Mouse (Mus musculus) heart, postnatal 0 days (tissue): ENCODE measurements at regions not wholly inside any gene's neighbourhood (a gene's known extent, or its start where the extent isn't known, plus 50 kb on each side); places are given as distances from the start of the nearest gene placed in this dataset.

Experiments
- ATAC-seq: fragments of 200-750 bp; cut with Nextera tagmentation; 2 replicates; pipeline ENCODE4 v1.8.0; 2017; ENCODE audit warnings: low read depth, moderate number of reproducible peaks, moderate library complexity; ENCODE audit not compliant: insufficient read depth
- DNase-seq: peaks from one replicate; pipeline ENCODE4 v3.0.0-alpha.2; 2016; ENCODE audit warnings: low spot score
- H3K27ac ChIP-seq: fragments of 300-500 bp; sonication (generic); 2 replicates; pipeline ENCODE4 v1.5.1; 2014; ENCODE audit warnings: low read depth, mild to moderate bottlenecking
- H3K27me3 ChIP-seq: fragments of 300-500 bp; sonication (generic); 2 replicates; pipeline ENCODE4 v1.6.1; 2014; ENCODE audit warnings: low read length, mixed read lengths; ENCODE audit not compliant: control insufficient read depth, insufficient read depth
- H3K36me3 ChIP-seq: fragments of 300-500 bp; sonication (generic); replicated peaks from 2 replicates; pipeline ENCODE4 v1.6.1; 2014; ENCODE audit warnings: low read length, mixed read lengths; ENCODE audit not compliant: control insufficient read depth, insufficient read depth
- H3K4me1 ChIP-seq: fragments of 300-500 bp; sonication (generic); 2 replicates; pipeline ENCODE4 v1.6.1; 2014; ENCODE audit warnings: antibody characterized with exemption; ENCODE audit not compliant: control insufficient read depth, insufficient read depth
- H3K4me2 ChIP-seq: fragments of 300-500 bp; sonication (generic); 2 replicates; pipeline ENCODE4 v1.6.1; 2014; ENCODE audit warnings: low read depth, mild to moderate bottlenecking, low read length, moderate library complexity
- H3K4me3 ChIP-seq: fragments of 300-500 bp; sonication (generic); 2 replicates; pipeline ENCODE4 v1.5.1; 2014; ENCODE audit warnings: low read depth, low read length
- H3K9ac ChIP-seq: fragments of 300-500 bp; sonication (generic); replicated peaks from 2 replicates; pipeline ENCODE4 v1.6.1; 2014; ENCODE audit warnings: low read depth, low read length, mixed read lengths
- H3K9me3 ChIP-seq: fragments of 300-500 bp; sonication (generic); replicated peaks from 2 replicates; pipeline ENCODE4 v1.6.1; 2016; ENCODE audit warnings: low read length; ENCODE audit not compliant: control insufficient read depth
- CTCF ChIP-seq: IDR thresholded peaks from 2 replicates; pipeline ENCODE4 v1.5.1; 2016; ENCODE audit warnings: antibody characterized with exemption, control low read depth, low read depth
- EP300 ChIP-seq: IDR thresholded peaks from 2 replicates; pipeline ENCODE4 v1.6.1; 2016; ENCODE audit warnings: antibody characterized with exemption, low read depth
- WGBS: fragments of 180-500 bp; shearing (Covaris S2); extraction: QIAGEN DNeasy Blood & Tissue Kit; methylation state at CpG from one replicate; pipeline ENCODE4 v1.1.7; 2014; 5-methylcytosine and 5-hydroxymethylcytosine counted together

DNA sequence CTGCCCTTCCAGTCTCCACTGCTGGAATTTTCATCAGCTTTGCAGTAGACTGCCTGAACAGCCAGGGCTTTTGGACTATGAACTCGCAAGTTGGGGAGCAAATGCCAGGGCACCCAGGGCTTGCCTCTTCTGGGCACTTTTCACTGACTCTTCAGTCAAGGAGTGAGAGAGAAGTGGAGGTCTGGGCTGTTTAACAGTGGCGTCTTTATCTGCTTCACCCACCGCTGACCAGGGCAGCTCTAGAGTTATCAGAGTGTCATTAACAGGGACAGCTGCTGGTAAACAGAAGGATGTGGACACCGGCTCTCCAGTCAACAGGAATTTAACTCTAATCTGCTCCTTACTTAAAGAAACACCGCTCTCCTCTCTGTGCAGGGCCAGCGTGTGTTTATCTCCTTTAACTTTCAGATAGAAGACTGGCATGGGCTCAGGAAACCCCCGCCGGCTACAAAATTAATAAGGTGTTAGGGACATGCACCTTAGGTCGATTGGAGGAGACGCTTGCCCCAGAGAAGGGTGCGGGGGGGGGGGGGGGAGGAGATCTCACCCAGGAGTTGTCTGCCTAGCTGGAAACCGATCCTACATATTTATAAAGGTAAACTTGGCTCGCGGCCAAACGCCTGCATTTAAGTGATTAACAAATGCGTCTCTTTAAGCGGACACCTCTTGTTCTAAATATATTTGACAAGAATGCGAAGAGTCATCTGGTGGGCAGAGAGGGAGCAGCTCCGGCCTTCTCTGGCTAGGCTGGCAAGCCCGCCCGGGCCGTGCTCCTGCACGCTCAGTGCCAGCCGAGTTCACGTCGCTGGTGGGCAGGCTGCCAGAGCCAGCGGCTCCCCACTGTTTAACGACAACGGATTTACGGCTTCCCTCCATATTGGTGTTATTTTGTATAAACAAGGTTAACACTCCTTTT, 258.4 kb upstream of the Nr2f2 start:
- Histone ChIP-seq H3K9me3 (no peaks in the 10 kb centered on the region), H3K27me3 (no peaks in the 10 kb centered on the region), H3K4me3 (peak overlapping the region; percentile 36), H3K4me1 (peaks cover 14% of the 10 kb centered on the region; the same call in 1 of the 2 replicates), H3K36me3 (no peaks in the 10 kb centered on the region), H3K9ac (no peak overlapping the region), H3K27ac (peak overlapping the region; percentile 67), H3K4me2 (peak overlapping the region; percentile 69)
- DNase-seq: peak; percentile 34
- peak; percentile 89 for ATAC-seq
- WGBS: 2% methylated on average over 30 of the region's 30 CpGs
- TF ChIP-seq EP300: no peak

DNA sequence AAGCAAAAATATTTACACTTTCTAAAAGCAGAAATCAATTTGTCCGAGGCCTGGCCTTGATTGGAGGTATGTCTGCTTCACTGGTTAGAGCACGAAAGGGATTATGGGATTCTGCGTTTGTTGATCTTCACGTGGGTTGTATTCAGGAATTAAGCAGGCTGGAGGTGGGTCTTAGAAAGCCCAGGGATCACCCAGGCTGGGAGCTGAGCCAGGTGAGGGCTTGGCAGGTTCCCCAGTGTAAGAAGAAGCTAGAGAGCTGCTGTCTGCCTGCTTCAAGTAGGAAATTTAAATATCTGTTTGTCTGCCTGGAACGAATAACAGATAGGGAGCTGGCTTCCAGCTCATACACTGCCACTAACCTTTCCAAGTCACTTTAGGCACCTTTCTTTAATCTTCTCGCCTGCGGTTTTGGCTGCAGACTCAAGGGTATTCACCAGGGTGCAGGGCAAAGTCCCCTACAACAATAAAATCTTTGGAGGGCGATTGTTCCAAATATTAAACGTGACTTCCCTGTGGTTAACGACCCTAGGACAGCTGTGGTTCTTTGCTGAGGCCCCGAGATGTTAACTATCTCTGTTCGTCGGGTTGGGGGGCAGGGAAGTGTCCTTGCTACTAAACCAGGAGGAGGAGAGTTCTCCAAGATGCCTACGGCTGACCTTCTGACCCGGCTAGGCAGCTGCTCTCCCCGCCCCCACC, 257.6 kb upstream of the Nr2f2 start:
- H3K4me2 ChIP-seq: peak overlapping the region; percentile 69
- no peaks in the 10 kb centered on the region for H3K36me3 ChIP-seq
- no peaks in the 10 kb centered on the region for H3K27me3 ChIP-seq
- ATAC-seq (no peak), DNase-seq (no peak)
- H3K4me1 ChIP-seq: peaks cover 14% of the 10 kb centered on the region; the same call in 1 of the 2 replicates
- TF ChIP-seq CTCF (no peak), EP300 (no peak)
- H3K9ac ChIP-seq: no peak overlapping the region
- H3K9me3 ChIP-seq: no peaks in the 10 kb centered on the region
- WGBS: 16% methylated on average over 16 of the region's 16 CpGs
- H3K27ac ChIP-seq: peak overlapping the region; percentile 67
- peak overlapping the region; percentile 1; the same call in 1 of the 2 replicates for H3K4me3 ChIP-seq

DNA sequence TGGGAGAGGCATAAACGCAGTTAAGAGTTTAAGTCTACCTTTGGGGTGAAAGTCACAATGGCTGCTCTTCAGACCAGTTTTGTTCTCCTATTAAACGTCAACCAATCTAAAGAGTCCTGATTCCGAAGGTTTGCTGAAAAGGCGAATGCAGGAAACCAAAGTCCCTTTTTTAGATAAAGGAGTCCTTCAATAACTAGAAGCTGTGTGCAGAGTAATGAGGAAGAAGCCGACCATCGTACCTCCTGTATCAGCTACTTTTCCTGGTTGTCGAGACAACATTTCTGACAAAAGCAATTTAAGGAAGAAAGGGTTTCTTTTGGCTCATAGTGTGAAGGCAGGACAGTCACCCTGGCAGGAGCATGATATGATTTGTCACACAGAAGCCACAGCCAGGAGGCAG, 252.9 kb upstream of the Nr2f2 start:
- Histone ChIP-seq H3K4me1 (peaks cover 5% of the 10 kb centered on the region; the same call in 1 of the 2 replicates), H3K4me2 (no peak overlapping the region), H3K4me3 (no peak overlapping the region), H3K27me3 (no peaks in the 10 kb centered on the region), H3K36me3 (no peaks in the 10 kb centered on the region), H3K9me3 (no peaks in the 10 kb centered on the region), H3K9ac (no peak overlapping the region), H3K27ac (no peak overlapping the region)
- ATAC-seq (no peak), DNase-seq (no peak)
- 68% methylated on average over 7 of the region's 7 CpGs for WGBS
- TF ChIP-seq EP300 (no peak), CTCF (no peak)

DNA sequence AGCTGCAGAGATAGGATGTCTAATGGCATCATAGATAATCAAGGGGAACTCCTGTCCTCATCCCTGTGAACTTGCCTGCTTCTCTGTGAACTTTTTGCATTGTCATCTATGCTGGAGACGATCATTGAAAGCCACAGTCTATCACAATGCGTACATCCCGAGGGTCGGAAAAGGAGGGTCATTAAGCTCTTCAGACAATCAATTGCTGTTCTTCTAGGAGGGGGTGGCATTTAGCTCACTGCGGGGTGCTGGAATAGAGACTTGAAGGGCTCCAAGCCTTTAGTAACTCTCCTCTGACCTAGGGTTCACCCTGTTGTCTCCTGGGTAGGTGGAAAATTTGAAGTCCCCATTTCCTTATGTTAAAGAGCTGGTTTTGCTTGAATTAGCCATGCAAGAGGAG, 251.7 kb upstream of the Nr2f2 start:
- WGBS: 81% methylated on average over 5 of the region's 5 CpGs
- no peak for DNase-seq
- TF ChIP-seq CTCF (no peak), EP300 (no peak)

GRCm38 (mm10) chr7:70606511-70606910, 240.0 kb upstream of the Nr2f2 start:
- WGBS: 77% methylated on average over 7 of the region's 7 CpGs
- Histone ChIP-seq H3K27ac (no peak overlapping the region), H3K27me3 (no peaks in the 10 kb centered on the region), H3K9me3 (no peaks in the 10 kb centered on the region), H3K4me3 (no peak overlapping the region), H3K9ac (no peak overlapping the region), H3K4me1 (no peaks in the 10 kb centered on the region), H3K36me3 (no peaks in the 10 kb centered on the region), H3K4me2 (no peak overlapping the region)
- ATAC-seq (no peak), DNase-seq (no peak)
- TF ChIP-seq CTCF: no peak
- TF ChIP-seq EP300: no peak

More for the DNA sequence above, 251.7 kb upstream of the Nr2f2 start:
- no peaks in the 10 kb centered on the region for H3K4me1 ChIP-seq
- no peak for ATAC-seq
- H3K9me3 ChIP-seq: no peaks in the 10 kb centered on the region
- H3K9ac ChIP-seq: no peak overlapping the region
- no peaks in the 10 kb centered on the region for H3K27me3 ChIP-seq
- no peaks in the 10 kb centered on the region for H3K36me3 ChIP-seq
- H3K27ac ChIP-seq: no peak overlapping the region
- H3K4me3 ChIP-seq: no peak overlapping the region
- no peak overlapping the region for H3K4me2 ChIP-seq
